Mouse (Mus musculus) left cerebral cortex, adult 6 months (tissue): ENCODE results near the gene Vmn1r76. TPM values are rescaled to one million over a fixed set of nuclear protein-coding genes. Genes with fewer than 3 reads are reported as not detected.

Experiments used
- long read RNA-seq, 2 experiments: library from polyadenylated mRNA; unstranded; transcript quantifications; one replicate each; pipeline ENCODE4 v2.0.0; 2019 to 2020
- polyA plus RNA-seq: library from polyadenylated mRNA; unstranded; fragments of <200 nt; fragmentation: Nextera tagmentation; gene quantifications from 2 replicates; pipeline ENCODE4 v1.2.3, GENCODE M21; 2021

Vmn1r76 gene
- not detected in 2 replicates for polyA plus RNA-seq
- long read RNA-seq, experiment 1: 0 reads
- long read RNA-seq, experiment 2: 0 reads

GRCm38 (mm10) chr7:11938113-11938512, at the start of gene Vmn1r76:
Gene Vmn1r76, minus strand, starts transcription at chr7:11938213.

GRCm38 (mm10) chr7:11874330-11874729, 63.7 kb downstream of the Vmn1r76 start, which contains the start of gene Vmn1r75:
Gene Vmn1r75, plus strand, starts transcription at chr7:11874630.

Other genes starting within 250 kb of the Vmn1r76 start
- not detected in 2 replicates for gene Vmn1r73, start 207.9 kb downstream of the Vmn1r76 start, polyA plus RNA-seq
- gene Vmn1r74, start 104.2 kb downstream of the Vmn1r76 start, polyA plus RNA-seq: not detected in 2 replicates
- gene Vmn1r75, start 63.6 kb downstream of the Vmn1r76 start, polyA plus RNA-seq: not detected in 2 replicates
- gene Vmn1r77, start 98.5 kb upstream of the Vmn1r76 start, polyA plus RNA-seq: not detected in 2 replicates
- not detected in 2 replicates for gene Vmn1r78, start 212.0 kb upstream of the Vmn1r76 start, polyA plus RNA-seq
- not detected in 2 replicates for gene Vmn1r79, start 233.1 kb upstream of the Vmn1r76 start, polyA plus RNA-seq